In the genomic region with DNA sequence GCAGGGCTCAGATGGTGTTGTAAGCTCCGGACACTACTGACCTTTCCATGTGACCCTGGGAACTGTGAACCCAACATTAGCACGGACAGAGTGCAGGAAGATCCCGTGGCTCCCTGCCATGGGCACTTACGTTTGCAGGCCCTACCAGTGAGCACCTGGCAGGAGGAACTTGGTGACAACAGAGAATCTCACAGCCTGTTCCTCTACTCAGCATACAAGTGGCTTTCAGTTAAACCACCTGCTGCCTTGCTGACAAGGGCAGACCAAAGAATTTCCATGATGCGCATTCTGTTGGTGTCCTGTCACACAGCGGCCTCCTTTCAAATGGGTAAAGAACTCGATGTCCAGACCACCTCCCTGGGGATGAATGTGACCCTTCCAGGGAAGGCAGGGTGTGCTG, we compare ENCODE assay signal across 20 mouse cellular contexts. TPM values are rescaled to one million over a fixed set of nuclear protein-coding genes. Genes with fewer than 3 reads are reported as not detected.
DNase-seq lines count a peak whose midpoint lies in the region; ATAC-seq and TF ChIP-seq lines count a peak whose summit lies in the region.
"Had no signal": no experiment of that assay in that cellular context is flagged by ENCODE, and none has a peak within 500 bp of the region (broad histone marks: within the 10 kb centered on the region; RNA-seq: fewer than 3 reads in every experiment).

No protein-coding gene starts in this region.

- no peak overlapping the region; the same call in 1 of the 2 replicates for H3K4me2 ChIP-seq in heart, postnatal 0 days (ENCODE audit: low read depth, low read length)
- H3K4me2 ChIP-seq in hindbrain, embryonic 11.5 days (replicated peaks; ENCODE audit: low read depth, low read length), result no peak overlapping the region
- H3K4me2 ChIP-seq: embryonic facial prominence, embryonic 13.5 days; hindbrain, embryonic 14.5 days; midbrain, embryonic 12.5 days; neural tube, embryonic 13.5 days had no signal

- no peak for TF ChIP-seq CTCF in thymus, adult 2 months (IDR thresholded peaks at IDR 0.05; ENCODE audit: borderline replicate concordance, control insufficient read depth, extremely low read depth, insufficient read depth, low read length, poor library complexity)
- TF ChIP-seq CTCF in heart, postnatal 0 days (IDR thresholded peaks at IDR 0.05; ENCODE audit: low read depth), result no peak

- H3K36me3 ChIP-seq in thymus, adult 2 months (ENCODE audit: control insufficient read depth, insufficient read depth, low read length), result no peaks in the 10 kb centered on the region
- no peaks in the 10 kb centered on the region for H3K36me3 ChIP-seq in heart, postnatal 0 days (replicated peaks; ENCODE audit: control insufficient read depth, insufficient read depth, low read length)
- H3K36me3 ChIP-seq in hindbrain, embryonic 11.5 days (ENCODE audit: control insufficient read depth, insufficient read depth, low read length), result no peaks in the 10 kb centered on the region
- H3K36me3 ChIP-seq: embryonic facial prominence, embryonic 13.5 days; midbrain, embryonic 12.5 days; neural tube, embryonic 13.5 days had no signal

- ATAC-seq in heart, postnatal 0 days (ENCODE audit: insufficient read depth, low read depth), result peak; percentile 83
- ATAC-seq in hindbrain, embryonic 11.5 days (ENCODE audit: low FRiP score), result no peak
- ATAC-seq: forebrain, postnatal 0 days had no signal

- 49% methylated on average over 7 of the region's 7 CpGs for WGBS in thymus, adult 2 months
- WGBS in heart, postnatal 0 days, result 11% methylated on average over 7 of the region's 7 CpGs
- 21% methylated on average over 7 of the region's 7 CpGs for WGBS in hindbrain, embryonic 11.5 days

- no peak overlapping the region for H3K27ac ChIP-seq in thymus, adult 2 months (ENCODE audit: control insufficient read depth, insufficient read depth, low read length)
- H3K27ac ChIP-seq in heart, postnatal 0 days (ENCODE audit: low read depth), result peak overlapping the region; percentile 44
- no peak overlapping the region for H3K27ac ChIP-seq in hindbrain, embryonic 11.5 days (ENCODE audit: low read depth, low read length)
- H3K27ac ChIP-seq: embryonic facial prominence, embryonic 13.5 days; hindbrain, embryonic 14.5 days; midbrain, embryonic 12.5 days; neural tube, embryonic 13.5 days had no signal

- H3K9me3 ChIP-seq in heart, postnatal 0 days (replicated peaks; ENCODE audit: control insufficient read depth, low read length), result no peaks in the 10 kb centered on the region
- H3K9me3 ChIP-seq in hindbrain, embryonic 11.5 days (ENCODE audit: control insufficient read depth, low read length), result no peaks in the 10 kb centered on the region
- H3K9me3 ChIP-seq: embryonic facial prominence, embryonic 13.5 days; midbrain, embryonic 12.5 days; neural tube, embryonic 13.5 days had no signal

- H3K27me3 ChIP-seq in thymus, adult 2 months (ENCODE audit: control insufficient read depth, insufficient read depth, low read length), result no peaks in the 10 kb centered on the region
- H3K27me3 ChIP-seq in heart, postnatal 0 days (ENCODE audit: control insufficient read depth, insufficient read depth, low read length), result no peaks in the 10 kb centered on the region
- no peaks in the 10 kb centered on the region for H3K27me3 ChIP-seq in hindbrain, embryonic 11.5 days (ENCODE audit: control insufficient read depth, insufficient read depth, low read length)
- H3K27me3 ChIP-seq: embryonic facial prominence, embryonic 13.5 days; midbrain, embryonic 12.5 days; neural tube, embryonic 13.5 days had no signal

- no peak for TF ChIP-seq POLR2A in thymus, adult 2 months (IDR thresholded peaks at IDR 0.05; ENCODE audit: control insufficient read depth, extremely low read depth, insufficient read depth, low read length, poor library complexity)

- 0 out of 2 replicates have a peak, but pooled peaks cover 5% of the 10 kb centered on the region for H3K4me1 ChIP-seq in thymus, adult 2 months (replicated peaks; ENCODE audit: control insufficient read depth, insufficient read depth, low read length)
- peaks cover 31% of the 10 kb centered on the region for H3K4me1 ChIP-seq in heart, postnatal 0 days (ENCODE audit: control insufficient read depth, insufficient read depth)
- no peaks in the 10 kb centered on the region for H3K4me1 ChIP-seq in hindbrain, embryonic 11.5 days (replicated peaks; ENCODE audit: control insufficient read depth, insufficient read depth, low read length)
- H3K4me1 ChIP-seq: embryonic facial prominence, embryonic 13.5 days; midbrain, embryonic 12.5 days; neural tube, embryonic 13.5 days had no signal

- TF ChIP-seq EP300 in heart, postnatal 0 days (IDR thresholded peaks at IDR 0.05; ENCODE audit: low read depth), result no peak

- H3K4me3 ChIP-seq in thymus, adult 2 months (ENCODE audit: control insufficient read depth, insufficient read depth, low read length), result no peak overlapping the region
- no peak overlapping the region for H3K4me3 ChIP-seq in heart, postnatal 0 days (ENCODE audit: low read depth, low read length)
- no peak overlapping the region for H3K4me3 ChIP-seq in hindbrain, embryonic 11.5 days (ENCODE audit: low read depth, low read length)
- H3K4me3 ChIP-seq: embryonic facial prominence, embryonic 13.5 days; midbrain, embryonic 12.5 days; neural tube, embryonic 13.5 days had no signal

- peak; percentile 13 for DNase-seq in adrenal gland, adult 2 months
- no peak for DNase-seq in adrenal gland, postnatal 4 days (ENCODE audit: low spot score in 2 of 2)
- peak; percentile 18 for DNase-seq in thymus, postnatal 14 days
- DNase-seq in thymus, adult 2 months, result no peak
- peak; percentile 75 for DNase-seq in heart, postnatal 0 days (ENCODE audit: low spot score)
- peak; percentile 10 for DNase-seq in thymus, postnatal 4 days
- DNase-seq in hindbrain, embryonic 11.5 days (ENCODE audit: low spot score), result no peak
- no peak for DNase-seq in right cerebral cortex, postnatal 4 days
- DNase-seq: cerebellum, adult 11-12 months; forebrain, postnatal 0 days; kidney, postnatal 10 days; right cerebral cortex, postnatal 25 days had no signal

- no peak overlapping the region for H3K9ac ChIP-seq in heart, postnatal 0 days (replicated peaks; ENCODE audit: low read depth, low read length)
- no peak overlapping the region for H3K9ac ChIP-seq in hindbrain, embryonic 11.5 days (ENCODE audit: low read depth, low read length)
- H3K9ac ChIP-seq: embryonic facial prominence, embryonic 13.5 days; forebrain, postnatal 0 days; hindbrain, embryonic 14.5 days; midbrain, embryonic 12.5 days; neural tube, embryonic 13.5 days had no signal

RNA-seq across cellular contexts. Expression of a gene that starts 19.3 kb away (rescaled TPM):
- not detected for total RNA-seq in adrenal gland, adult 2 months (2021)
- not detected in 2 replicates for polyA plus RNA-seq in adrenal gland, adult 2 months (2012; rRNA removed)
- total RNA-seq in adrenal gland, postnatal 4 days (2021), result 1 to 10 TPM; 3.1 to 4.9 TPM
- 0.68 and 2.2 TPM in 2 replicates for polyA plus RNA-seq in thymus, adult 2 months (2012; rRNA removed)
- 1.6 and 5.6 TPM in 2 replicates for total RNA-seq in heart, postnatal 0 days (2014; rRNA removed; ENCODE audit: low replicate concordance)
- 2.4 and 2.8 TPM in 2 replicates for polyA plus RNA-seq in heart, postnatal 0 days (2015; fragmentation: Nextera tagmentation; extraction: Ambion mirVana)
- 0.40 and 0.53 TPM in 2 replicates for polyA plus RNA-seq in hindbrain, embryonic 11.5 days (2014; fragmentation: Nextera tagmentation; extraction: Ambion mirVana)
- total RNA-seq: MEL had no signal
- polyA plus RNA-seq: midbrain, embryonic 12.5 days had no signal

RNA-seq across cellular contexts. Expression of a gene that starts 37.4 kb away (rescaled TPM):
- 10 to 100 TPM; 33.4 to 37.7 TPM for total RNA-seq in adrenal gland, adult 2 months (2021)
- polyA plus RNA-seq in adrenal gland, adult 2 months (2012; rRNA removed), result 46.7 and 47.1 TPM in 2 replicates
- 10 to 100 TPM; 44.9 TPM for total RNA-seq in adrenal gland, postnatal 4 days (2021)
- 61.7 and 62.1 TPM in 2 replicates for polyA plus RNA-seq in thymus, adult 2 months (2012; rRNA removed)
- 33.1 and 66.7 TPM in 2 replicates for total RNA-seq in heart, postnatal 0 days (2014; rRNA removed; ENCODE audit: low replicate concordance)
- 11.2 and 12.1 TPM in 2 replicates for polyA plus RNA-seq in heart, postnatal 0 days (2015; fragmentation: Nextera tagmentation; extraction: Ambion mirVana)
- 14.4 and 18.0 TPM in 2 replicates for polyA plus RNA-seq in hindbrain, embryonic 11.5 days (2014; fragmentation: Nextera tagmentation; extraction: Ambion mirVana)

RNA-seq across cellular contexts. Expression of a gene that starts 38.2 kb away (rescaled TPM):
- total RNA-seq in adrenal gland, adult 2 months (2021), result not detected
- 1.5 and 1.7 TPM in 2 replicates for polyA plus RNA-seq in adrenal gland, adult 2 months (2012; rRNA removed)
- not detected for total RNA-seq in adrenal gland, postnatal 4 days (2021)
- not detected in 2 replicates for polyA plus RNA-seq in thymus, adult 2 months (2012; rRNA removed)
- not detected in 2 replicates for total RNA-seq in heart, postnatal 0 days (2014; rRNA removed; ENCODE audit: low replicate concordance)
- polyA plus RNA-seq in heart, postnatal 0 days (2015; fragmentation: Nextera tagmentation; extraction: Ambion mirVana), result not detected in 2 replicates
- not detected in 2 replicates for polyA plus RNA-seq in hindbrain, embryonic 11.5 days (2014; fragmentation: Nextera tagmentation; extraction: Ambion mirVana)
- total RNA-seq: adrenal gland, adult 18-20 months; forebrain, postnatal 0 days had no signal
- polyA plus RNA-seq: embryonic facial prominence, embryonic 13.5 days; forebrain, postnatal 0 days; hindbrain, embryonic 14.5 days; liver, embryonic 16.5 days; midbrain, embryonic 12.5 days; neural tube, embryonic 13.5 days; stomach, embryonic 16.5 days had no signal

Comparison
In these comparisons a context has a peak if more than half of its experiments do, and no peak if none do; other contexts are left out.
1. DNase-seq: peak in adrenal gland, adult 2 months (single experiment), thymus, postnatal 14 days (single experiment), heart, postnatal 0 days (single experiment) and thymus, postnatal 4 days (single experiment); none in adrenal gland, postnatal 4 days (0 of 2), thymus, adult 2 months (single experiment), hindbrain, embryonic 11.5 days (single experiment) and right cerebral cortex, postnatal 4 days (single experiment).